ENCODE assay signal across 8 mouse cellular contexts in genomic region chr17:5840550-5841127, GRCm38 (mm10). TPM values are rescaled to one million over a fixed set of nuclear protein-coding genes. Genes with fewer than 3 reads are reported as not detected.
A peak's percentile ranks its signal among the peaks of the same experiment; 100 is the strongest.
DNase-seq lines count a peak whose midpoint lies in the region; ATAC-seq lines count a peak whose summit lies in the region.

No protein-coding gene starts in this region.

- 5% methylated on average over 31 of the region's 32 CpGs for WGBS in limb, embryonic 15.5 days

- H3K9me3 ChIP-seq in limb, embryonic 15.5 days: no peaks in the 10 kb centered on the region

- peak; percentile 19; the same call in 1 of the 2 replicates for ATAC-seq in limb, embryonic 15.5 days (ENCODE audit: insufficient number of reproducible peaks, low FRiP score, low TSS enrichment, low read depth)
- ATAC-seq in monocyte, adult 5-6 weeks (replicated peaks; ENCODE audit: insufficient number of reproducible peaks, low FRiP score, low TSS enrichment, poor library complexity, severe bottlenecking): 0 out of 2 replicates have a peak, but pooled peaks have one; percentile 40
- ATAC-seq in activated CD4-positive, CD25-positive, alpha-beta regulatory T cell, adult 4 months: no peak

- H3K27me3 ChIP-seq in limb, embryonic 15.5 days: no peaks in the 10 kb centered on the region

- DNase-seq in right cerebral cortex, postnatal 10 days (ENCODE audit: low spot score in 2 of 2): peak; percentile 44 to 47
- no peak for DNase-seq in right cerebral cortex, postnatal 25 days
- DNase-seq in R1 (ENCODE audit: low read depth, low spot score): peak; percentile 65
- DNase-seq in embryo, embryonic 11.5 days (ENCODE audit: low read depth, low spot score): peak; percentile 40
- peak; percentile 59 to 82 for DNase-seq in heart, postnatal 36 days

- H3K27ac ChIP-seq in limb, embryonic 15.5 days: peak overlapping the region; percentile 99

- H3K9ac ChIP-seq in limb, embryonic 15.5 days: peak overlapping the region; percentile 92

- peak overlapping the region; percentile 54 for H3K4me2 ChIP-seq in limb, embryonic 15.5 days

- H3K36me3 ChIP-seq in limb, embryonic 15.5 days: no peaks in the 10 kb centered on the region

- H3K4me1 ChIP-seq in limb, embryonic 15.5 days: peaks cover 15% of the 10 kb centered on the region

- intact Hi-C loops in heart, postnatal 36 days (cut with DNase I): loop anchor here (2.0 to 5.0 kb wide), 3 partner anchors 28 to 52 kb away; no protein-coding TSS in a partner anchor

- H3K4me3 ChIP-seq in limb, embryonic 15.5 days: peak overlapping the region; percentile 83

RNA-seq across cellular contexts. Expression of gene Snx9, which starts 0.5 kb away (rescaled TPM):
- 10 to 100 TPM; 31.0 to 32.6 TPM for total RNA-seq in heart, postnatal 36 days (2021)
- polyA plus RNA-seq in limb, embryonic 15.5 days (2015; fragmentation: Nextera tagmentation; extraction: Ambion mirVana): 33.7 and 34.9 TPM in 2 replicates
- total RNA-seq in monocyte, adult 5-6 weeks (2017): 15.8 to 19.0 TPM (median 18.0 TPM) in 3 replicates
- 1 to 10 TPM; 4.8 to 7.7 TPM for polyA plus RNA-seq in activated CD4-positive, CD25-positive, alpha-beta regulatory T cell, adult 4 months (2017; shearing (Covaris generic))
